In the genomic region with DNA sequence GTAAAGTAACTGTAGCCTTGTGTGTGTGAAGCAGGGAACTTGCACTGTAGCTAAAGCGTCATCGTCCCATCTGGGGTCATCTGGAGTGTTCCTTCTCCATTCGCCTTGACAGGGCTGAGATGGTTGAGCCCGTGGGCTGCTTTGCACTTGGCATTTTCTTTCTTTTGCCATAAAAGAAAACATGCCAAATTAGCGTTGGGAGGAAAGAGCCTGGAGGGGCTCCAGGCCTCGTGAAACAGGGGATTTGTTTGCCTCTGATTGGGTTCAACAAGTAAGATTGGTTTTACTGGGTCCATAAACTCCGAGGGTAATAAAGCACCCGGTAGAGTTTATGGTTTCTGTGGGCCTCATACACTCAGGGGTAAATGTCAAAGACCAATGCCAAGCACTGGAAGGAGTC, we compare ENCODE assay signal across 19 mouse cellular contexts. TPM values are rescaled to one million over a fixed set of nuclear protein-coding genes. Genes with fewer than 3 reads are reported as not detected.
"Had no signal": no experiment of that assay in that cellular context is flagged by ENCODE, and none has a peak within 500 bp of the region (broad histone marks: within the 10 kb centered on the region; RNA-seq: fewer than 3 reads in every experiment).

No protein-coding gene starts in this region.

- H3K27me3 ChIP-seq: liver, embryonic 12.5 days; neural tube, embryonic 13.5 days had no signal

- H3K4me2 ChIP-seq: liver, embryonic 12.5 days; lung, embryonic 14.5 days; neural tube, embryonic 13.5 days had no signal

- ATAC-seq: intestine, embryonic 16.5 days; liver, embryonic 12.5 days; midbrain, embryonic 16.5 days had no signal

- DNase-seq: left cerebral cortex, postnatal 4 days; lung, embryonic 14.5 days; lung, postnatal 10 days; lung, postnatal 4 days; retina, postnatal 1 day; right cerebral cortex, postnatal 14 days; thymus, postnatal 4 days had no signal

- H3K27ac ChIP-seq: liver, embryonic 12.5 days; midbrain, embryonic 10.5 days; neural tube, embryonic 13.5 days had no signal

- H3K4me3 ChIP-seq: liver, embryonic 12.5 days; midbrain, embryonic 10.5 days; neural tube, embryonic 13.5 days had no signal

- H3K9ac ChIP-seq: liver, embryonic 12.5 days; lung, embryonic 14.5 days; neural tube, embryonic 13.5 days had no signal

- H3K9me3 ChIP-seq: liver, embryonic 12.5 days; midbrain, embryonic 10.5 days; neural tube, embryonic 13.5 days had no signal

- H3K4me1 ChIP-seq: liver, embryonic 12.5 days; midbrain, embryonic 10.5 days; neural tube, embryonic 13.5 days had no signal

- H3K36me3 ChIP-seq: liver, embryonic 12.5 days; midbrain, embryonic 10.5 days; neural tube, embryonic 13.5 days had no signal

RNA-seq across cellular contexts. Expression of a gene that starts 41.9 kb away (rescaled TPM):
- total RNA-seq: layer of hippocampus, adult 8-10 months; layer of hippocampus, postnatal 14 days; left cerebral cortex, adult 18-20 months; left cerebral cortex, postnatal 10 days; left cerebral cortex, postnatal 4 days; megakaryocyte, adult 5-6 weeks had no signal
- polyA plus RNA-seq: kidney, embryonic 14.5 days; liver, embryonic 12.5 days; lung, embryonic 14.5 days; midbrain, embryonic 10.5 days; midbrain, embryonic 16.5 days; spleen, adult 2 months had no signal
